Mouse (Mus musculus): Measurements from ENCODE around the gene Gm20838. TPM values are rescaled to one million over a fixed set of nuclear protein-coding genes. Genes with fewer than 3 reads are reported as not detected.

The Gm20838 gene
- polyA plus RNA-seq (2014; fragmentation: Illumina TruSeq; extraction: RNeasy Lipid Tissue Mini Kit (QIAGEN cat#74804); ENCODE audit: low read depth, low replicate concordance), result not detected

DNA sequence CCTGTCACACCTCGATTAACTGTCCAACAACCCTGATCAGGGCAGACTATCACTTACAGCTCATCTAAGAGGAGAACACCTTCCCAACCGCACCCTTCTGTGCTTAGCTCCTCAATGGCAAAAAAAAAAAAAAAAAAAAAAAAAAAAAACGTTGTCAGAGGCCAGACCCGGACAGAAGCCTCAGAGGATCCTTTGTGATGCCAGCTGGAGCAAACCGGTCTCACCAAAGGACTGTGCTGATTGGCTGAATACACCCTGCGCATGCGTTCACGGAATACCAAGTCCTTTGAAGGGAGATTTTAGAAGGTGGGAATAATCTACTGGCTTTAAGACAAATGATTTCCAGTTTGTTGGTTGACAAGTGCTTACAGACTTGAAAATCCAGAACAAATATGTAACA, at the start of gene Gm20838:
Gene Gm20838 (minus strand): TSS at position 101 of the 400 bp plus-strand sequence.

